Mouse (Mus musculus) hindbrain, embryonic 12.5 days (tissue): ENCODE data around the gene 4930558K02Rik. TPM values are rescaled to one million over a fixed set of nuclear protein-coding genes. Genes with fewer than 3 reads are reported as not detected.

Experiments
- ATAC-seq: fragments of 200-750 bp; cut with Nextera tagmentation; 2 replicates; pipeline ENCODE4 v1.8.0; 2017; ENCODE audit warnings: moderate TSS enrichment; ENCODE audit not compliant: low FRiP score
- H3K27ac ChIP-seq: fragments of 300-500 bp; sonication (generic); 2 replicates; pipeline ENCODE4 v1.5.1; 2016; ENCODE audit warnings: mild to moderate bottlenecking
- H3K27me3 ChIP-seq: fragments of 300-500 bp; sonication (generic); 2 replicates; pipeline ENCODE4 v1.6.1; 2016; ENCODE audit warnings: mild to moderate bottlenecking
- H3K36me3 ChIP-seq: fragments of 300-500 bp; sonication (generic); 2 replicates; pipeline ENCODE4 v1.6.1; 2016; ENCODE audit warnings: mild to moderate bottlenecking
- H3K4me1 ChIP-seq: fragments of 300-500 bp; sonication (generic); 2 replicates; pipeline ENCODE4 v1.6.1; 2016
- H3K4me2 ChIP-seq: fragments of 300-500 bp; sonication (generic); replicated peaks from 2 replicates; pipeline ENCODE4 v1.6.1; 2016; ENCODE audit warnings: mild to moderate bottlenecking
- H3K4me3 ChIP-seq: fragments of 300-500 bp; sonication (generic); 2 replicates; pipeline ENCODE4 v1.5.1; 2016; ENCODE audit warnings: mild to moderate bottlenecking
- H3K9ac ChIP-seq: fragments of 300-500 bp; sonication (generic); 2 replicates; pipeline ENCODE4 v1.6.1; 2016; ENCODE audit warnings: mild to moderate bottlenecking, moderate library complexity
- H3K9me3 ChIP-seq: fragments of 300-500 bp; sonication (generic); replicated peaks from 2 replicates; pipeline ENCODE4 v1.6.1; 2016; ENCODE audit warnings: mild to moderate bottlenecking
- WGBS: fragments of 180-500 bp; shearing (Covaris S2); methylation state at CpG from one replicate; pipeline ENCODE4 v1.1.7; 2016; 5-methylcytosine and 5-hydroxymethylcytosine counted together
- polyA plus RNA-seq: library from polyadenylated mRNA; unstranded; fragments of >200 nt; fragmentation: Nextera tagmentation; extraction: Ambion mirVana; gene quantifications from 2 replicates; pipeline ENCODE4 v1.2.1, GENCODE M21; 2016

Gene 4930558K02Rik
- polyA plus RNA-seq, 1 experiment from 2014 or later, result not detected

GRCm38 (mm10) chr1:161968589-161969407 lies 10.6 kb downstream of the 4930558K02Rik start, which contains the start of gene Pigc:
Gene Pigc, plus strand, starts transcription at chr1:161969186.
- H3K4me2 ChIP-seq, result peak within 1 kb of the TSS; percentile 59
- peak within 1 kb of the TSS; percentile 68 for H3K9ac ChIP-seq
- peaks cover 9% of the 10 kb centered on the region; the same call in 1 of the 2 replicates for H3K4me1 ChIP-seq
- H3K27me3 ChIP-seq, result no peaks in the 10 kb centered on the region
- H3K36me3 ChIP-seq, result no peaks in the 10 kb centered on the region
- H3K9me3 ChIP-seq, result no peaks in the 10 kb centered on the region
- peak within 1 kb of the TSS; percentile 67 for H3K4me3 ChIP-seq
- peak within 1 kb of the TSS; percentile 83 for H3K27ac ChIP-seq
- peak; percentile 99 for ATAC-seq
- 4% methylated on average over 38 of the region's 38 CpGs for WGBS

- Histone ChIP-seq H3K27me3 (no peaks in the 10 kb centered on the region), H3K9ac (no peak overlapping the region), H3K4me1 (peaks cover 9% of the 10 kb centered on the region; the same call in 1 of the 2 replicates), H3K27ac (no peak overlapping the region), H3K9me3 (no peaks in the 10 kb centered on the region), H3K4me3 (no peak overlapping the region), H3K4me2 (no peak overlapping the region), H3K36me3 (no peaks in the 10 kb centered on the region)
- no peak for ATAC-seq
- 83% methylated on average over 2 of the region's 2 CpGs for WGBS
Measured at GRCm38 (mm10) chr1:161967936-161968335, 11.5 kb downstream of the 4930558K02Rik start.

GRCm38 (mm10) chr1:161962465-161963377 lies 16.7 kb downstream of the 4930558K02Rik start:
- no peaks in the 10 kb centered on the region for H3K4me1 ChIP-seq
- no peaks in the 10 kb centered on the region for H3K9me3 ChIP-seq
- H3K36me3 ChIP-seq, result no peaks in the 10 kb centered on the region
- no peak overlapping the region for H3K4me2 ChIP-seq
- ATAC-seq, result peak; percentile 66; the same call in 1 of the 2 replicates
- H3K4me3 ChIP-seq, result no peak overlapping the region
- no peak overlapping the region for H3K27ac ChIP-seq
- 55% methylated on average over 3 of the region's 3 CpGs for WGBS
- no peaks in the 10 kb centered on the region for H3K27me3 ChIP-seq
- H3K9ac ChIP-seq, result no peak overlapping the region

- Histone ChIP-seq H3K9me3 (no peaks in the 10 kb centered on the region), H3K4me1 (no peaks in the 10 kb centered on the region), H3K27me3 (no peaks in the 10 kb centered on the region), H3K4me3 (no peak overlapping the region), H3K27ac (no peak overlapping the region), H3K36me3 (no peaks in the 10 kb centered on the region), H3K4me2 (no peak overlapping the region), H3K9ac (no peak overlapping the region)
- 84% methylated on average over 19 of the region's 19 CpGs for WGBS
- no peak for ATAC-seq
Measured at GRCm38 (mm10) chr1:161957964-161958950, 21.2 kb downstream of the 4930558K02Rik start.

GRCm38 (mm10) chr1:161955846-161956245 lies 23.6 kb downstream of the 4930558K02Rik start:
- Histone ChIP-seq H3K4me2 (no peak overlapping the region), H3K4me1 (no peaks in the 10 kb centered on the region), H3K36me3 (no peaks in the 10 kb centered on the region), H3K9me3 (no peaks in the 10 kb centered on the region), H3K27me3 (no peaks in the 10 kb centered on the region), H3K9ac (no peak overlapping the region), H3K27ac (no peak overlapping the region), H3K4me3 (no peak overlapping the region)
- ATAC-seq, result no peak
- 70% methylated on average over 5 of the region's 5 CpGs for whole genome bisulfite sequencing

- Histone ChIP-seq H3K4me1 (no peaks in the 10 kb centered on the region), H3K9me3 (no peaks in the 10 kb centered on the region), H3K9ac (no peak overlapping the region), H3K4me3 (no peak overlapping the region), H3K27me3 (no peaks in the 10 kb centered on the region), H3K4me2 (no peak overlapping the region), H3K27ac (no peak overlapping the region), H3K36me3 (no peaks in the 10 kb centered on the region)
- 71% methylated on average over 1 of the region's 1 CpGs for WGBS
- no peak for ATAC-seq
Measured at GRCm38 (mm10) chr1:161952599-161952998, 26.8 kb downstream of the 4930558K02Rik start.

GRCm38 (mm10) chr1:161951009-161951779 lies 28.2 kb downstream of the 4930558K02Rik start:
- Histone ChIP-seq H3K36me3 (no peaks in the 10 kb centered on the region), H3K27ac (no peak overlapping the region), H3K4me3 (no peak overlapping the region), H3K4me2 (no peak overlapping the region), H3K4me1 (no peaks in the 10 kb centered on the region), H3K9ac (no peak overlapping the region), H3K27me3 (no peaks in the 10 kb centered on the region), H3K9me3 (no peaks in the 10 kb centered on the region)
- WGBS, result 79% methylated on average over 5 of the region's 5 CpGs
- no peak for ATAC-seq

- H3K27me3 ChIP-seq, result no peaks in the 10 kb centered on the region
- no peak overlapping the region for H3K4me3 ChIP-seq
- no peaks in the 10 kb centered on the region for H3K36me3 ChIP-seq
- ATAC-seq, result no peak
- H3K9ac ChIP-seq, result no peak overlapping the region
- no peaks in the 10 kb centered on the region for H3K9me3 ChIP-seq
- WGBS, result 84% methylated on average over 2 of the region's 2 CpGs
- no peak overlapping the region for H3K27ac ChIP-seq
- no peaks in the 10 kb centered on the region for H3K4me1 ChIP-seq
- no peak overlapping the region for H3K4me2 ChIP-seq
Measured at GRCm38 (mm10) chr1:161942082-161942481, 37.4 kb downstream of the 4930558K02Rik start.

- WGBS, result 87% methylated on average over 4 of the region's 4 CpGs
- no peaks in the 10 kb centered on the region for H3K27me3 ChIP-seq
- no peak overlapping the region for H3K27ac ChIP-seq
- no peak overlapping the region for H3K4me3 ChIP-seq
- no peaks in the 10 kb centered on the region for H3K36me3 ChIP-seq
- ATAC-seq, result no peak
- H3K9ac ChIP-seq, result no peak overlapping the region
- no peaks in the 10 kb centered on the region for H3K4me1 ChIP-seq
- H3K4me2 ChIP-seq, result no peak overlapping the region
- no peaks in the 10 kb centered on the region for H3K9me3 ChIP-seq
Measured at GRCm38 (mm10) chr1:161932286-161932685, 47.1 kb downstream of the 4930558K02Rik start.

- H3K27me3 ChIP-seq, result no peaks in the 10 kb centered on the region
- H3K9me3 ChIP-seq, result no peaks in the 10 kb centered on the region
- H3K4me1 ChIP-seq, result no peaks in the 10 kb centered on the region
- ATAC-seq, result no peak
- WGBS, result 76% methylated on average over 10 of the region's 10 CpGs
- H3K27ac ChIP-seq, result no peak overlapping the region
- no peaks in the 10 kb centered on the region for H3K36me3 ChIP-seq
- no peak overlapping the region for H3K9ac ChIP-seq
- H3K4me3 ChIP-seq, result no peak overlapping the region
- no peak overlapping the region for H3K4me2 ChIP-seq
Measured at GRCm38 (mm10) chr1:161931817-161932216, 47.6 kb downstream of the 4930558K02Rik start.

GRCm38 (mm10) chr1:161931313-161931712 lies 48.1 kb downstream of the 4930558K02Rik start:
- WGBS, result 71% methylated on average over 4 of the region's 4 CpGs
- no peak overlapping the region for H3K4me2 ChIP-seq
- H3K27ac ChIP-seq, result no peak overlapping the region
- no peak overlapping the region for H3K9ac ChIP-seq
- ATAC-seq, result no peak
- H3K27me3 ChIP-seq, result no peaks in the 10 kb centered on the region
- no peaks in the 10 kb centered on the region for H3K4me1 ChIP-seq
- no peak overlapping the region for H3K4me3 ChIP-seq
- no peaks in the 10 kb centered on the region for H3K36me3 ChIP-seq
- H3K9me3 ChIP-seq, result no peaks in the 10 kb centered on the region
